Mouse (Mus musculus) testis, adult 2 months (tissue): ENCODE measurements around the gene Sepsecs.

Source experiments
- CTCF ChIP-seq: fragments of 200-500 bp; IDR thresholded peaks from 2 replicates; pipeline ENCODE4 v1.5.1; 2012; ENCODE audit warnings: low read depth, mild to moderate bottlenecking, inconsistent platforms, low read length, moderate library complexity; ENCODE audit not compliant: control insufficient read depth, insufficient read depth, insufficient replicate concordance
- POLR2A ChIP-seq: fragments of 200-500 bp; IDR thresholded peaks from 2 replicates; pipeline ENCODE4 v1.6.1; 2012; ENCODE audit warnings: low read depth, mild to moderate bottlenecking, inconsistent platforms, low read length, moderate library complexity; ENCODE audit not compliant: control insufficient read depth

GRCm38 (mm10) chr5:52673341-52673740 lies 3.8 kb upstream of the Sepsecs start:
- TF ChIP-seq CTCF (no peak), POLR2A (no peak)
